Mouse (Mus musculus): Measurements from ENCODE around the gene Ppih.

Ppih gene

GRCm38 (mm10) chr4:119320131-119320830 is at the start of gene Ppih:
Gene Ppih, minus strand, starts transcription at chr4:119320546.
- peak; percentile 97 for DNase-seq (ENCODE audit: low read depth, low spot score)

GRCm38 (mm10) chr4:119369460-119369859 is 49.1 kb upstream of the Ppih start:
- peak; percentile 82 for DNase-seq (ENCODE audit: low read depth, low spot score)

- no peak for DNase-seq (ENCODE audit: low read depth, low spot score)
Measured at GRCm38 (mm10) chr4:119366758-119367526, 46.6 kb upstream of the Ppih start.

GRCm38 (mm10) chr4:119362231-119362630 is 41.9 kb upstream of the Ppih start:
- DNase-seq (ENCODE audit: low read depth, low spot score) = peak; percentile 43

GRCm38 (mm10) chr4:119359196-119359971 is 39.0 kb upstream of the Ppih start:
- peak; percentile 62 for DNase-seq (ENCODE audit: low read depth, low spot score)

GRCm38 (mm10) chr4:119345508-119345907 is 25.2 kb upstream of the Ppih start:
- no peak for DNase-seq (ENCODE audit: low read depth, low spot score)

- peak; percentile 80 for DNase-seq (ENCODE audit: low read depth, low spot score)
Measured at GRCm38 (mm10) chr4:119338861-119339361, 18.6 kb upstream of the Ppih start.

- no peak for DNase-seq (ENCODE audit: low read depth, low spot score)
Measured at GRCm38 (mm10) chr4:119338422-119338821, 18.1 kb upstream of the Ppih start.

- DNase-seq (ENCODE audit: low read depth, low spot score) = no peak
Measured at GRCm38 (mm10) chr4:119333487-119333886, 13.1 kb upstream of the Ppih start.

- DNase-seq (ENCODE audit: low read depth, low spot score) = no peak
Measured at GRCm38 (mm10) chr4:119320896-119321550, 677 bp upstream of the Ppih start.

- no peak for DNase-seq (ENCODE audit: low read depth, low spot score)
Measured at GRCm38 (mm10) chr4:119313756-119314155, 6.6 kb downstream of the Ppih start.

GRCm38 (mm10) chr4:119305418-119305817 is 14.9 kb downstream of the Ppih start:
- DNase-seq (ENCODE audit: low read depth, low spot score) = no peak

- no peak for DNase-seq (ENCODE audit: low read depth, low spot score)
Measured at GRCm38 (mm10) chr4:119303291-119303690, 17.1 kb downstream of the Ppih start.

- DNase-seq (ENCODE audit: low read depth, low spot score) = no peak
Measured at GRCm38 (mm10) chr4:119301777-119302176, 18.6 kb downstream of the Ppih start.

GRCm38 (mm10) chr4:119300761-119301160 is 19.6 kb downstream of the Ppih start:
- DNase-seq (ENCODE audit: low read depth, low spot score) = no peak

- no peak for DNase-seq (ENCODE audit: low read depth, low spot score)
Measured at GRCm38 (mm10) chr4:119297361-119297760, 23.0 kb downstream of the Ppih start.

- DNase-seq (ENCODE audit: low read depth, low spot score) = no peak
Measured at GRCm38 (mm10) chr4:119295134-119295453, 25.3 kb downstream of the Ppih start.

- peak; percentile 99 for DNase-seq (ENCODE audit: low read depth, low spot score)
Measured at GRCm38 (mm10) chr4:119294415-119295133, 25.8 kb downstream of the Ppih start, which contains the start of gene Ybx1. Gene Ybx1, minus strand, starts transcription at chr4:119294604.

GRCm38 (mm10) chr4:119293574-119294258 is 26.6 kb downstream of the Ppih start:
- peak; percentile 71 for DNase-seq (ENCODE audit: low read depth, low spot score)

Data from ZHBTc4 (cell line).